Mouse (Mus musculus) cerebellum, adult 11 months (tissue): ENCODE measurements around the gene Cntn6.

Experiments used
- DNase-seq: peaks from one replicate; pipeline ENCODE4 v3.0.0; 2022

Gene Cntn6

GRCm38 (mm10) chr6:104761226-104761625 lies 268.6 kb downstream of the Cntn6 start:
- DNase-seq = no peak

- no peak for DNase-seq
Measured at GRCm38 (mm10) chr6:104783891-104784290, 291.3 kb downstream of the Cntn6 start.

- DNase-seq = no peak
Measured at GRCm38 (mm10) chr6:104787502-104787901, 294.9 kb downstream of the Cntn6 start.

GRCm38 (mm10) chr6:104808526-104808925 lies 315.9 kb downstream of the Cntn6 start:
- no peak for DNase-seq

GRCm38 (mm10) chr6:104815610-104816009 lies 323.0 kb downstream of the Cntn6 start:
- no peak for DNase-seq

GRCm38 (mm10) chr6:104879711-104880110 lies 387.1 kb downstream of the Cntn6 start:
- no peak for DNase-seq

GRCm38 (mm10) chr6:104884021-104884420 lies 391.4 kb downstream of the Cntn6 start:
- DNase-seq = no peak

GRCm38 (mm10) chr6:104885829-104886228 lies 393.2 kb downstream of the Cntn6 start:
- DNase-seq = no peak

GRCm38 (mm10) chr6:104891071-104891470 lies 398.5 kb downstream of the Cntn6 start:
- DNase-seq = no peak
